Mouse (Mus musculus): Measurements from ENCODE around the gene Arhgap15. TPM values are rescaled to one million over a fixed set of nuclear protein-coding genes. Genes with fewer than 3 reads are reported as not detected.

The Arhgap15 gene
- total RNA-seq, 2 experiments from 2014 or later: 2.9 to 4.3 TPM

DNA sequence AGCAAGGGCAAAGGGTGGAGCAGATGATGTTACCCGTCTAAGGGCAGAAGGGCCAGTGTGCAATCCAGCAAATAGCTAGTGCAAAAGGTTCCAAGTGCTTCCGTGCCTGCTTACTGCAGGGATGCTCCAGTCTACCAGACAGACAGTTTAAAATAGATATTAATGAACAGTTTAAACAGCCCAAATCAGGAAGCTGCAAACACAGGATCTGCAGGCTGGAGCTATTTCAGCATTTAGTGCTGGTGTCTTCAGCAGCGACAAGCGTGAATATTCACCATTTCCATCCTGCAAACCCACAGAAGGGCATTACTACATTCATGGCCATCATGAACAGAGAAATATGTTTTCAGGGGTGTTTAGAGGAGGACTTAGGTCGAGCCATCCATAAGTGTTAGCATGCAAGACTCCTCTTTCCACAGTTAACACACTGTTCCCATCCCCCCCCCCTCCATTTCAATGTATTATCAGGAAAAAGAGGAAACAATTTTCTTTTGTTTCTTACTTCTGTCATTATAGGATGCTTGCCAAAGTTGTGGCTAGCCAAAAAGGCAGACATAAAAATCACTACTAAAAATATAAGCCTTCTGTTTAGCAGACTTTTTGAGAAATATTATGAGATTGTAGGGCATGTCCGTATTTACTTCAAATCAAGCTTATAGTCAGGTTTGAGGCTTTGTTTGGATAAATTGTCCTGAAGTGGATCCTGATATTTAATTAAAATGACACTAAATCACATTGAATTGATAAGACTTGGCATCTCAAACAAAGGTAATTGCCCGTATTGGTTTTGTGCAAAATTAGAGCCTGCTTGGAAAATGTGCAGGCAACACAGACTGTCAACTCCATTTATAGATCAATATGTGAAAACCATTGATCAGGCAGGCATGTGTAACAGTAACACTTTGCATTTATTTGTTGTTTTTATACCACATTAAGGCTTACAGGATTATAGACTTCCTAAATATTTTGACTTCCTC, 35.4 kb downstream of the Arhgap15 start:
- DNase-seq: no peak

DNA sequence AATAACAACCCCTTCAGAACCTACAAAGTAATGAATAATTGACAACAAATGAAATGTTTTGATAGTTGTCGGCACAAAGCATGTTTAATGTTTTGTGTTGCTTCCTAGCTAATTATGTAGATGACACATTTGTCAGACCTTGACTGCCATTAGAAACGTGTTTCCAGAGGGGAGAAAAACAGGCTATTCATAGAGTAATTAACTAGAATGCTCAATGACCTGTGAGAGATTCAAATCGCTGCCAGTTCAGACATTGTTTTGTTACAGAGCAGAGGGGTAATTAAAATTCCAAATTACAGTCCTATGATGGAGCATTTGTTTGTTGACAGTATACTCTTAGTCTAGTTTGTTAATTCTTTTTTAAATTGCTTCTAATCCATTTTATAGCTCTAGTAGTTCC, 37.5 kb downstream of the Arhgap15 start:
- no peak for DNase-seq

DNA sequence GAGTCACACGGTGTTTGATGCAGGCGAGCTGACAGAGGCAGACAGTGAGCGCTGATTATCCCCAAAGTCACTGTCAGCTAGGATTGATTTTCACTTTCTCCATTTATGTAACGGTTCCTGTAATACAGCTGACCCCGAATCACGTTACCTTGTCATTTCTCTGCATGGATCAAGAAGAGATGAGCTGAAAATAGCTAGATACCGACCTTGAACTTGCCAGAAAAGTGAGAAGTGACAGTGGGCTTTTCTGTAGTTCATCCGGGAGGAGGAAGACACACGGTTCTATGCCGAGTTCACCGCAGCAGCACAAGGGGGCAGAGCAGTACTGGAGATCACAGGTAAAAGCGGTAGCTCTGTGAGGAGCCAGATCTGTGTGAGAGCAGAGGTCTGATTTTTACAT, 38.5 kb downstream of the Arhgap15 start:
- peak; percentile 48 for DNase-seq

GRCm38 (mm10) chr2:43788484-43788883, 39.9 kb downstream of the Arhgap15 start:
- no peak for DNase-seq

- no peak for DNase-seq
Observed at GRCm38 (mm10) chr2:43790049-43790693, 41.5 kb downstream of the Arhgap15 start.

DNA sequence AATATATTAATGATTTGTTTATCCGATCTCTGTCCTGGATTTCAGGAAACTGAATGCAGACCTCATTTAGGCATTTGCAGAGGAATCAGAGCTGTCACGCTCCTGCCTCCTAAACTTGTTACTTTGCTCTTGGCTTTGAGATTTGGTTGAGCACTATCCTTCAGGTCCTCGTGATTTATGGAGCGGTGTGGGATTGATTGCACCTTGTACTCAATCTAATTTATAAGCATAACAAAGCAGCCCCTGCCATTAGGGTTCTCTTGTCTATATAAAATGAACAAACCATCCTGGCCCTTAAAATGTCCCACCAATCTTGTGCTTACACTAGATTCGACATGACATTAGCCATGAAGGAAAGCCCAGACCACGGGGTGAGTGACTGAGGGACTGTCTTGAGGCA, 43.0 kb downstream of the Arhgap15 start:
- no peak for DNase-seq

- DNase-seq: no peak
Observed at GRCm38 (mm10) chr2:43793105-43793504, 44.5 kb downstream of the Arhgap15 start.

DNA sequence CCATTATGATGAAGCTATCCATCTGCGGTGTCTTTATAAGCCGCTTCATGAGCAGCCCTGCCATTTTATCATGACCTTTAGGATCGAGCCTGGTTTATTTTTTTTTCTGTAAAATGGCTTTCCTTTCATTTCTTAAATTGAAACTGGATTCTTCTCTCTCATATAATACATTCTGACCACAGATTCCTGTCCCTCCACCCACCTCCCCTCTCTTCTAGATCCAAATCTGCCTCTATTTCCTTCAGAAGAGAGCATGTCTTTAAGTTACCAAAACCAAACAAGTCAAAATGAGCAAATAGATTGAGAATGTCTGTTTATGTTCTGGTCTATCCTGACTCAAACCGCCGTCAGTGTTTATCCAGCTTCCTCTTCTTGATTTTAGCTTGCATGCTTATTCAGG, 46.1 kb downstream of the Arhgap15 start:
- no peak for DNase-seq

- no peak for DNase-seq
Observed at GRCm38 (mm10) chr2:43796448-43796847, 47.8 kb downstream of the Arhgap15 start.

DNA sequence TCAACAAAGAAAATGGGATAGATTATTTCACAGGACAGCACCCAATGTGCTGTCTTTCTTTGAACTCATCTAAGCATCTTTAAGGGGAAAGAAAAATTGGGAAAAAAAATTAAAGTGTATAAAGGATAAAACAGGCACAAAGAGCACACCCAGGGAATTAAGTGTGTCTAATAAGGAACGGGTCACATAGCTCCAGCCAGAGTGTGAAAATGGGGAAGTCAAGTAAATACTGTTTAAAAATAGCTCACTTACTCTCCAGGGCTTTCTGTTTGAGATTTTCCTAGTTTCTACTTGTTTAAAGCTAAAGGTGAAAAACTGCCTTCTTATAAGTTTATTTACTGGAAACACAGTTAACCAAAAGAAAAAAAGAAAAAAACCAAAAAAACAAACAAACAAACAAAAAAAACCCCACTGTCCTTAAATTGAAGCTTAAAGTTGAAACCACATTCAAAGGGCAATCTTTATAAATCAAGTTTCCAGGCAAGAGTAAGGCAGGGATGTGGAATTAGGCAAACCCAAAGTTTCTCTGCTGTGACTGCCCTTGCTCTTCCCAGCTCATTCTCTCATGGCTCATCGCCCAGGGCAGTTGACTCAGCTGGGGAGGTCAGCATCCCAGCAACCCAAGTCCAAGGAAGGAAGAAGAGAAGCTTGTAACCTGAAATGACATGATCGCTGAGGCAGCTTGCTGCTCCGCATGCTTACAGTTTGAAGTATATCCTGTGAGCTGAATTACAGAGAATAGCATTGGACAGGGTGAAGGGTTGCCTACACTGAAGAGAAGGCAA, 57.5 kb downstream of the Arhgap15 start:
- DNase-seq: peak; percentile 64

- DNase-seq: no peak
Observed at GRCm38 (mm10) chr2:43815896-43816787, 67.5 kb downstream of the Arhgap15 start.

GRCm38 (mm10) chr2:43816788-43817581, 68.4 kb downstream of the Arhgap15 start:
- peak; percentile 51 for DNase-seq

DNA sequence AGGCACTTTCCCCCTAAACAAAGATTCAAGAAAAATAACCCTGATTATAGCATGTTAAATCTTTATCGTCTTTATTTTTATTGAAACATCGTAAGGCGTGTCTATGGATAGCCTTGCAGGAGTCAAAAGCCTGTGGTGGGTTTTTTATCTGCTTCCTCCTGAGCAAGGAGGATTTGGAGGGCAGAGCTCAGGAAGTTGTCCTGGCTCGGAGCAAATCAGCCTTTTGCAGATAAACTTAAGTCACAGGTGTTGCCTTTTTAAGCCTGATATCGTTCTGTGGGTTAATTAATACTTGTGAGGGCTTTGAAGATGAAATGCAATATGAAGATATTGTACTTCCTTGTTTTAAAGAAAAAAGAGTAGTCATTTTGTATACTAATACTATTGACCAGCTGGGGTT, 87.3 kb downstream of the Arhgap15 start:
- no peak for DNase-seq

GRCm38 (mm10) chr2:43841644-43842043, 93.0 kb downstream of the Arhgap15 start:
- peak; percentile 27 for DNase-seq

DNA sequence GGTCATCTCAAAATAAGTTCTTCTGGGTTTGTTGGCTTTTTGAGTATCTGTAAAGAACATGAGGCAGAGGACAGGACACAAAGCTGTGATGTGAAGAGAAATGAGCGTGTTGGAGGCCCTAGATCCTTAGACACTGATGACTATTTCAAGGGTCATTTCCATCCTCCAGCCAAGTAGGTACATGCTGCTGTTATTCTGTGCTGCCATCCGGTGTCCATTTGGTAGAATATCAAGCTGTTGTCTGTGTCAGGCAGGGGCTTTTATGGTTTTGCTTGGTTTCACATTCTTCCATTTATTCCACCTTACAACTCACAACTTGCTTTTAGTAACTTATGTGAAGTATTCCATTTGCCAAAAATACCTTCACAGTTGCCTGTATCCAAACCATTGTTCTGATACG, 102.6 kb downstream of the Arhgap15 start:
- DNase-seq: peak; percentile 28

GRCm38 (mm10) chr2:43862709-43863108, 114.1 kb downstream of the Arhgap15 start:
- DNase-seq: no peak

GRCm38 (mm10) chr2:43902403-43902973, 153.9 kb downstream of the Arhgap15 start:
- peak; percentile 82 for DNase-seq

DNA sequence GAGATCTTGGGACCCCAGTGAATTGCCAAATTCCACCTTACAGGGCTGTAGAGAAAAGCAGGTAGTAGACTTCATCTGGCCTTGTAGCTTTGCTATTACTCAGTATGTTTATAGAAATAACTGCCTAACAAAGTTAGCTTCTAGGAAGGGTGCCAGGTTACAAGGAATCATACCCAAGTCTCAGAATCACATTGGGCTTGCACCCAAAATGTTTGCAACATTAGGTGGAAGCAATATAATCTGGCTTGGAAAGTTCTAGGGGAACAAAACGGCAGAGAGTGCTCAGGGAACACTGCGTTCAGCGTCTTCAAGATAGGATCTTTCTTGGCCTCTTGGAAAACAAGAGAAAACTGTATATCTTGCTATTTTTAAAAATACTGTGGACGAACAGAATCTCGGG, 158.9 kb downstream of the Arhgap15 start:
- DNase-seq: peak; percentile 54

GRCm38 (mm10) chr2:43914104-43914503, 165.5 kb downstream of the Arhgap15 start:
- no peak for DNase-seq

DNA sequence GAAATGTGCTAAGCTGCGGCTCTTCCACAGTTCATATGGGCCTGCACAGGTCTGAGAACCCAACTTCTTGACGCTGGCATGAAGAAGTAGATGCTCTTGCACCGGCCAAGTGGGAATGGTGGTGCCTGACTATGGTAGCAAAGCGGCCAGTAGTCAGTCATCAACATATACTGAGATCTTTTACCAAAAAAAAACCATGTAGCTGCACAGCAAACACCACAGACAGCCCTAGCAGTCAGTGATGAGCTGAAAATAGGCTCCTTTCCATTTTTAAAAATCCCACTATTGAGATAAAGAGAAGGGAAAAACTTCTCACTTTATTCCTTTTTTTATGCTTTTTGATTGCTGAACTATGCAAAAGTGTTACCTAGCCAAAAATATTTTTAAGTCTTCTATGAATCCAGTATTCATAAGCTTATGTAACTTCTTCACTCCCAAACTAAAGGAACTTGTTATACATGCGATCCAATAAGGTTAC, 175.3 kb downstream of the Arhgap15 start:
- no peak for DNase-seq
